Mouse (Mus musculus) CH12.LX (cell line): Measurements from ENCODE around the gene Hoxc10. TPM values are rescaled to one million over a fixed set of nuclear protein-coding genes. Genes with fewer than 3 reads are reported as not detected.

Experiments
- DNase-seq: peaks from one replicate; pipeline ENCODE4 v3.0.0-alpha.2; 2013; ENCODE audit errors: extremely low read depth
- H3K27ac ChIP-seq: 2 replicates; pipeline ENCODE4 v1.5.1; 2012; ENCODE audit warnings: low read depth, mild to moderate bottlenecking, control low read depth, moderate library complexity; ENCODE audit not compliant: insufficient read depth
- H3K27me3 ChIP-seq: replicated peaks from 2 replicates; pipeline ENCODE3; 2012; ENCODE audit warnings: inconsistent platforms
- H3K36me3 ChIP-seq, 2 experiments: replicated peaks in 1 of 2; 2 replicates each; pipeline versions ENCODE3 to v1.6.1; 2012; ENCODE audit warnings: inconsistent platforms in 1 of 2, low read length in 1 of 2, mild to moderate bottlenecking in 1 of 2, mixed read lengths in 1 of 2, moderate library complexity in 1 of 2; ENCODE audit not compliant: control insufficient read depth in 1 of 2, insufficient read depth in 1 of 2
- H3K4me1 ChIP-seq, 2 experiments: 2 replicates each; pipeline ENCODE4 v1.6.1; 2012; ENCODE audit warnings: inconsistent platforms in 1 of 2, moderate library complexity in 1 of 2; ENCODE audit not compliant: insufficient read depth in 2 of 2, control insufficient read depth in 1 of 2
- H3K4me2 ChIP-seq: 2 replicates; pipeline ENCODE4 v1.6.1; 2012; ENCODE audit warnings: low read depth, mild to moderate bottlenecking, control low read depth; ENCODE audit not compliant: poor library complexity, insufficient read depth, severe bottlenecking
- H3K4me3 ChIP-seq, 3 experiments: fragments of 150-350 bp in 1 of 3; sonication (generic) in 1 of 3; replicated peaks in 1 of 3; 2 replicates each; pipeline versions ENCODE3 to v1.5.1; 2011 to 2012; ENCODE audit warnings: low read depth in 2 of 3, low read length in 2 of 3, mild to moderate bottlenecking in 2 of 3, moderate library complexity in 2 of 3, control low read depth in 1 of 3, improper control_type of control experiment in 1 of 3, inconsistent platforms in 1 of 3, mixed read lengths in 1 of 3; ENCODE audit not compliant: poor library complexity in 1 of 3
- H3K79me2 ChIP-seq: replicated peaks from 2 replicates; pipeline ENCODE4 v1.6.1; 2012; ENCODE audit warnings: mild to moderate bottlenecking, moderate library complexity; ENCODE audit not compliant: control insufficient read depth, poor library complexity, insufficient read depth, severe bottlenecking; ENCODE audit errors: extremely low read depth
- H3K9ac ChIP-seq: 2 replicates; pipeline ENCODE4 v1.6.1; 2012; ENCODE audit warnings: low read depth, mild to moderate bottlenecking, control low read depth, moderate library complexity; ENCODE audit not compliant: insufficient read depth
- H3K9me3 ChIP-seq: replicated peaks from 2 replicates; pipeline ENCODE3; 2012; ENCODE audit warnings: low read length, inconsistent platforms, mixed read lengths
- CTCF ChIP-seq, 2 experiments: IDR thresholded peaks in 1 of 2; conservative IDR thresholded peaks in 1 of 2; 2 replicates each; pipeline ENCODE4 v1.5.1; 2011 to 2012; ENCODE audit warnings: low read depth in 2 of 2, low read length in 2 of 2, improper control_type of control experiment in 1 of 2, inconsistent platforms in 1 of 2, mild to moderate bottlenecking in 1 of 2, moderate library complexity in 1 of 2
- E2F4 ChIP-seq: IDR thresholded peaks from 2 replicates; pipeline ENCODE4 v1.6.1; 2011; ENCODE audit warnings: low read depth, low read length, improper control_type of control experiment; ENCODE audit not compliant: insufficient replicate concordance
- ELF1 ChIP-seq: IDR thresholded peaks from 2 replicates; pipeline ENCODE4 v1.6.1; 2014; ENCODE audit warnings: low read depth, mild to moderate bottlenecking, inconsistent platforms, low read length, improper control_type of control experiment
- EP300 ChIP-seq: IDR thresholded peaks from 2 replicates; pipeline ENCODE4 v1.6.1; 2011; ENCODE audit warnings: low read length, improper control_type of control experiment
- GABPA ChIP-seq: IDR thresholded peaks from 2 replicates; pipeline ENCODE4 v1.6.1; 2012; ENCODE audit warnings: low read depth, low read length, improper control_type of control experiment, inconsistent platforms; ENCODE audit not compliant: insufficient replicate concordance
- HCFC1 ChIP-seq: IDR thresholded peaks from 2 replicates; pipeline ENCODE4 v1.6.1; 2012; ENCODE audit warnings: low read depth, mild to moderate bottlenecking, inconsistent platforms, low read length, improper control_type of control experiment
- IRF4 ChIP-seq: IDR thresholded peaks from 2 replicates; pipeline ENCODE4 v1.6.1; 2014; ENCODE audit warnings: low read depth, mild to moderate bottlenecking, inconsistent platforms, low read length, improper control_type of control experiment
- JUN ChIP-seq: IDR thresholded peaks from 2 replicates; pipeline ENCODE4 v1.6.1; 2011; ENCODE audit warnings: low read depth, mild to moderate bottlenecking, low read length, improper control_type of control experiment, moderate library complexity; ENCODE audit not compliant: insufficient read depth
- JUND ChIP-seq: conservative IDR thresholded peaks from 2 replicates; pipeline ENCODE4 v1.6.1; 2011; ENCODE audit warnings: low read depth, low read length, improper control_type of control experiment
- KAT2A ChIP-seq: IDR thresholded peaks from 2 replicates; pipeline ENCODE4 v1.6.1; 2012; ENCODE audit warnings: low read length, improper control_type of control experiment, inconsistent platforms; ENCODE audit not compliant: insufficient replicate concordance
- MAX ChIP-seq: IDR thresholded peaks from 2 replicates; pipeline ENCODE4 v1.6.1; 2011; ENCODE audit warnings: low read length, improper control_type of control experiment
- MAZ ChIP-seq: IDR thresholded peaks from 2 replicates; pipeline ENCODE4 v1.6.1; 2012; ENCODE audit warnings: low read depth, mild to moderate bottlenecking, inconsistent platforms, low read length, improper control_type of control experiment, moderate library complexity
- MXI1 ChIP-seq: IDR thresholded peaks from 2 replicates; pipeline ENCODE4 v1.6.1; 2011; ENCODE audit warnings: mild to moderate bottlenecking, low read depth, low read length, improper control_type of control experiment
- NELFE ChIP-seq: IDR thresholded peaks from 2 replicates; pipeline ENCODE4 v1.6.1; 2011; ENCODE audit warnings: low read depth, low read length, improper control_type of control experiment
- POLR2A ChIP-seq: IDR thresholded peaks from 2 replicates; pipeline ENCODE4 v1.6.1; 2011; ENCODE audit warnings: low read depth, mild to moderate bottlenecking, improper control_type of control experiment, low read length
- POLR2AphosphoS2 ChIP-seq: IDR thresholded peaks from 2 replicates; pipeline ENCODE4 v1.6.1; 2011; ENCODE audit warnings: low read depth, low read length, improper control_type of control experiment
- RCOR1 ChIP-seq: conservative IDR thresholded peaks from 2 replicates; pipeline ENCODE4 v1.6.1; 2012; ENCODE audit warnings: low read depth, mild to moderate bottlenecking, inconsistent platforms, low read length, improper control_type of control experiment
- TBP ChIP-seq: conservative IDR thresholded peaks from 2 replicates; pipeline ENCODE4 v1.6.1; 2011; ENCODE audit warnings: low read depth, low read length, improper control_type of control experiment
- UBTF ChIP-seq: IDR thresholded peaks from 2 replicates; pipeline ENCODE4 v1.6.1; 2012; ENCODE audit warnings: low read depth, mild to moderate bottlenecking, inconsistent platforms, low read length, improper control_type of control experiment, moderate library complexity
- ZC3H11A ChIP-seq: IDR thresholded peaks from 2 replicates; pipeline ENCODE4 v1.6.1; 2012; ENCODE audit warnings: low read depth, mild to moderate bottlenecking, inconsistent platforms, low read length, improper control_type of control experiment
- ZKSCAN1 ChIP-seq: IDR thresholded peaks from 2 replicates; pipeline ENCODE4 v1.6.1; 2012; ENCODE audit warnings: low read depth, inconsistent platforms, low read length, improper control_type of control experiment, borderline replicate concordance
- ZMIZ1 ChIP-seq: IDR thresholded peaks from 2 replicates; pipeline ENCODE4 v1.6.1; 2012; ENCODE audit warnings: low read depth, mild to moderate bottlenecking, inconsistent platforms, low read length, improper control_type of control experiment
- ZNF384 ChIP-seq: IDR thresholded peaks from 2 replicates; pipeline ENCODE4 v1.6.1; 2012; ENCODE audit warnings: low read depth, low read length, improper control_type of control experiment, inconsistent platforms
- dilution Hi-C: fragments of 300-500 bp; cut with MboI; formaldehyde crosslinking; loops from 2 replicates; pipeline ENCODE4 v1.14.3; 2020; ENCODE audit warnings: low sequenced_read_pairs; ENCODE audit not compliant: extremely low pct_unique_long_range_greater_than_20kb, extremely low pct_ligation_motif_present
- in situ Hi-C: fragments of 300-500 bp; cut with MboI; formaldehyde crosslinking; loops from 3 replicates; pipeline ENCODE4 v1.14.3; 2019; ENCODE audit warnings: low sequenced_read_pairs, low pct_ligation_motif_present, low pct_unique_long_range_greater_than_20kb, mixed read lengths
- polyA plus RNA-seq: library from polyadenylated mRNA; unstranded; fragments of >175 nt; gene quantifications from 2 replicates; pipeline ENCODE4 v1.2.1, GENCODE M21; 2012; ENCODE audit warnings: low read depth; ENCODE audit not compliant: insufficient read length
- total RNA-seq, 2 experiments: library from RNA; depleted of rRNA; stranded (reverse); fragments of 300-350 nt in 1 of 2; fragments of >200 nt in 1 of 2; gene quantifications; 2 replicates each; pipeline ENCODE4 v1.2.3; 2012 to 2014

Gene Hoxc10
- total and polyA plus RNA-seq, 3 experiments: 0.11 TPM; not detected in 2

- no peak overlapping the region for H3K4me3 ChIP-seq
- peaks cover 6 to 39% of the 10 kb centered on the region in 2 experiments; a peak in 3 of 4 replicates for H3K4me1 ChIP-seq
- no peak overlapping the region for H3K27ac ChIP-seq
- H3K4me2 ChIP-seq: no peak overlapping the region
- in situ Hi-C loops (loop anchor here (10.0 kb wide), 1 partner anchor 160 kb away; no protein-coding TSS in a partner anchor), dilution Hi-C loops (no loop called here)
- H3K27me3 ChIP-seq: no peaks in the 10 kb centered on the region
- TF ChIP-seq POLR2A (no peak), MAX (no peak), ZNF384 (no peak), E2F4 (no peak), GABPA (no peak), MXI1 (no peak), UBTF (no peak), KAT2A (no peak)
- no peak overlapping the region for H3K9ac ChIP-seq
- H3K36me3 ChIP-seq: no peaks in the 10 kb centered on the region
- no peak for DNase-seq
- H3K9me3 ChIP-seq: peaks cover 7% of the 10 kb centered on the region
- H3K79me2 ChIP-seq: no peaks in the 10 kb centered on the region
Measured at GRCm38 (mm10) chr15:103014166-103015008, 47.8 kb downstream of the Hoxc10 start.

- no peak for DNase-seq
- H3K4me1 ChIP-seq: peaks cover 10 to 39% of the 10 kb centered on the region in 2 experiments; a peak in 3 of 4 replicates
- H3K79me2 ChIP-seq: no peaks in the 10 kb centered on the region
- dilution Hi-C loops: no loop called here
- H3K9me3 ChIP-seq: peaks cover 7% of the 10 kb centered on the region
- in situ Hi-C loops: loop anchor here (10.0 kb wide), 1 partner anchor 160 kb away; no protein-coding TSS in a partner anchor
- H3K27me3 ChIP-seq: no peaks in the 10 kb centered on the region
- H3K36me3 ChIP-seq: no peaks in the 10 kb centered on the region
- no peak for TF ChIP-seq TBP
- TF ChIP-seq POLR2AphosphoS2: no peak
- no peak for TF ChIP-seq CTCF (conservative IDR thresholded peaks at IDR 0.05 in 1 of 2, IDR thresholded peaks at IDR 0.05 in 1 of 2; ENCODE audit: low read depth in 2 of 2, low read length in 2 of 2)
- no peak for TF ChIP-seq NELFE
- no peak for TF ChIP-seq ELF1
- TF ChIP-seq ZC3H11A: no peak
- TF ChIP-seq ZKSCAN1: no peak
- no peak for TF ChIP-seq JUND
- no peak for TF ChIP-seq ZNF384
- TF ChIP-seq RCOR1: no peak
- no peak for TF ChIP-seq MAZ
- TF ChIP-seq KAT2A: no peak
- TF ChIP-seq E2F4: no peak
- no peak for TF ChIP-seq JUN
- TF ChIP-seq POLR2A: no peak
- TF ChIP-seq EP300: no peak
- no peak for TF ChIP-seq IRF4
- no peak for TF ChIP-seq ZMIZ1
- no peak for TF ChIP-seq GABPA
- TF ChIP-seq HCFC1: no peak
- no peak overlapping the region for H3K27ac ChIP-seq
- H3K4me3 ChIP-seq: no peak overlapping the region
- no peak overlapping the region for H3K4me2 ChIP-seq
- no peak overlapping the region for H3K9ac ChIP-seq
Measured at GRCm38 (mm10) chr15:103015009-103015399, 48.4 kb downstream of the Hoxc10 start.
